Mouse (Mus musculus): Measurements from ENCODE around the gene Dvl1. TPM values are rescaled to one million over a fixed set of nuclear protein-coding genes. Genes with fewer than 3 reads are reported as not detected.

Dvl1 gene
- total RNA-seq, 2 experiments from 2014 or later: 80.8 to 81.9 TPM

DNA sequence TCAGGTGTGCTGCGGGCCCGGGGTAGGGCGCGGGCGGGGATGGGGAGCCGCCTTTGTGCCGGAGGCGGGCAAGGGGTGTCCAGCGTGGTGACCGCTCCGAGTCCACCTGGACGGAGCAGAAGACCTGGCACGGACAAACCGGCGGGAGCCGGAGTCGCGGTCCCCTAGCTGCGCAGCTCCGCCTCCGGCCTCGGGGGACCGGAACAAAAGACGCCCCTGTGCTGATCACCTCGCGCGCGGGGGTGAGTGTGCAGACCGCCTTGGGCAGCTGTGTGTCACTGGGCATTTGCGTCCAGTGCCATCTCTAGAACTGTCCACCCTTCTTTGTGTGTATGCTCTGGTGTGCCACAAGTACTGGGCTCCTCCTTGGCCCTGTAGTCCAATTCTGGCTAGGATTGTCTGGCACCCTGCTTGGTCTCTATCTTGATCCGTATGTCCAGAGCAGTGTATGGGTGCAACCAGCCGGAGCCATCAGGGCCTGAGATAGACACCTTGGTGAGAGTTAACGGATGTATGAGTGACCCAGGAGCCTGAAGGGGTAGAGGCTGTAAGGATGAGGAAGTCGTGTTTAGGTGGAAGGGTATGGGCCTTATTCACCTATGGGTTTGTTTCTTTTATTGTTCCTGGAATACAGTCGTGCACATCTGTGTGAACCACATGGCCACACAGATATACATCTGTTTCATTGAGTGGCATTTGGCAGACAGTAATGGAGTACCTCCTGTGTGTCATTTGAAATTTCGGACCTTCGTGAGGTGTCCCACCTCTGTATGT is 45.4 kb downstream of the Dvl1 start:
- Histone ChIP-seq H3K27ac (peak overlapping the region; percentile 99), H3K4me3 (peak overlapping the region; percentile 84)
- no peak for TF ChIP-seq CTCF (conservative IDR thresholded peaks at IDR 0.05)
- no peak for DNase-seq (ENCODE audit: low spot score in 2 of 2)

DNA sequence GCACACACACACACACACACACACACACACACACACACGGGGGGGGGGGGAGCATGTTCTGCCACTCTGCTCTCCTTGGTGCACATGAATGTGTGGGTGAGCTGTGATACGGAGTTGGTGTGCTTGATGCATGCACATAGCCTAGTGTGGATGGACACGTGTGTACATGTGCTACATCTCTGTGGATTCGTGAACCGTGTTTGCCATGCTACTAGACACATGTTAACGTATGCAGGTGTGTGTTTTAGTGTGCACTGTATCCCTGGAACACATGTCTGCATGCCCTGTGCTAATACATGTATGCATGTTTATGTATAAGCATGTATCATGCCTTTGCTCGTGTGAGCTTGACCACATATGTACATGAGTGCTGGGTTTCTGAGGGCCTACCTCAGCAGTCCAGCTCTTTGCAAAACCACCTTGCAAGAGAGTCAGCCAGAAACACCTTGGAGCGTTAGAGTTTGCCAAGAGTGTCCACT is 46.0 kb downstream of the Dvl1 start:
- peak overlapping the region; percentile 88 for H3K27ac ChIP-seq
- DNase-seq (ENCODE audit: low spot score in 2 of 2): no peak
- peak overlapping the region; percentile 84 for H3K4me3 ChIP-seq
- no peak for TF ChIP-seq CTCF (conservative IDR thresholded peaks at IDR 0.05)

DNA sequence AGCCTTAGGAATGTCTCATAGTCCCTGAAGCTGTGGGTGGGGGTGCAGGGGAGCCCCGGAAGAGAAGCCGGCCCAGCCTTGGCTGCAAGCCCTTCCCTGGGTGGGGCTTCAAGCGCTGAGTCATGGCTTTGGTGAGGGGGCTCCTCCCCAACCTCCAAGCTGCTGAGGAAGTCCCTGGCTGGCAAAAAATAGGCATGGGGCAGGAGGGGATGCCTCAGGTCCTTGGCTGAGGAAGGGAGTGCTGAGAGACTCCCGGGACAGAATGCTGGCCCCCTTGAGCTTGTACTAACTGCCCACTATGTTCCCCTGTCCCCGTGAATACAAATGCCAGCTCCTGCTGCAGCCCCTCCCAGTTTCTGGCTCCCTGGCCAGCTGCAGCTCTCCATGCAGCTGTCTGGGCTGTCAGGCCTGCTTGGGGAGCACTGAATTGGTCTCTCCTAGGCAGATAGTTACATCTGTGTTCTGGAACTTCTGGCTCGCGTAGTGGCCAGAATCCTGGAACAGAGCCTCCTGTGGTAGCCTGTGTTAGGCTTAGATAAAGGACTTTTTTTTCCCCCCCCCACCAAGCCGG is 47.2 kb downstream of the Dvl1 start:
- peak; percentile 40 for TF ChIP-seq CTCF (conservative IDR thresholded peaks at IDR 0.05)
- peak; percentile 69 to 84 for DNase-seq (ENCODE audit: low spot score in 2 of 2)
- peak overlapping the region; percentile 88 for H3K27ac ChIP-seq
- peak overlapping the region; percentile 84 for H3K4me3 ChIP-seq

DNA sequence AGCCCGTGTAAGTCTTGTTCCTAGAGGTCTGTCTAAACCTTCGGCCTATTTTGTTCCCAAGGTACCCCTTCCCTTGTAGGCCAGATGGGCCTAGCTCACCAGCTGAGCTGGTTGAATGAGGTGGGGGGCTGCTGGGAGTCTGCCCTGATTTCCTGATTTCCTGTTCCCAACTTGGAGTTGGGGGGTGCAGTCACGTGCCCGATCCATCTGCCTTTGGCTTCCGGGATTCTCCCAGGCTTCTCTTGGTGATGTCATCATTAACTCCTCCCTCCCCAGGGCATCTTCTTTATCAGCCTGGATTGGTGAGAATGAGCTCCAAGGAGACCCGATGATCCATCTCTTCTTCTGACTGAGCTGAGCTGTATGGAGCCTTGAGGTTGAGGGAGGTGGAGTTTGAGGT is 48.0 kb downstream of the Dvl1 start:
- Histone ChIP-seq H3K4me3 (peak overlapping the region; percentile 84), H3K27ac (peak overlapping the region; percentile 88)
- DNase-seq (ENCODE audit: low spot score in 2 of 2): peak; percentile 79 to 80
- no peak for TF ChIP-seq CTCF (conservative IDR thresholded peaks at IDR 0.05)

DNA sequence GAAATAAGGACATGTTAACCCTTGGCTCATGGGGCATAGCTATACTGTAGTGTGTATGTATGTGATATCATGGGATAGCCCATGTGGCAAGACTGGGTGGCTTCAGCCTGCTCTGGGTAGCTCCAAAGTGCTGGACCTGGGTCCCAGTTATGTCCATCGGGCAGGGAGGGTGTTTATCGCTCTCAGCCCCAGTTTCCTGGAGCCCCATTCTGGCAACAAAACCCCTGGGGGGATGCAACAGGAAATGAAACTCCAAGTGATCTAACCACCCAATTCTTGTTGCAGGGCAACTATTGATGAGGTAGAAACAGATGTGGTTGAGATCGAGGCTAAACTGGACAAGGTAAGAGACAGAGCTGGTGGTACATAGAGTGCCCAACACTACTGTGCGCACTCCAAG is 48.6 kb downstream of the Dvl1 start:
- no peak for DNase-seq (ENCODE audit: low spot score in 2 of 2)
- TF ChIP-seq CTCF (conservative IDR thresholded peaks at IDR 0.05): no peak
- peak overlapping the region; percentile 88 for H3K27ac ChIP-seq
- H3K4me3 ChIP-seq: peak overlapping the region; percentile 84; the same call in 1 of the 2 replicates

DNA sequence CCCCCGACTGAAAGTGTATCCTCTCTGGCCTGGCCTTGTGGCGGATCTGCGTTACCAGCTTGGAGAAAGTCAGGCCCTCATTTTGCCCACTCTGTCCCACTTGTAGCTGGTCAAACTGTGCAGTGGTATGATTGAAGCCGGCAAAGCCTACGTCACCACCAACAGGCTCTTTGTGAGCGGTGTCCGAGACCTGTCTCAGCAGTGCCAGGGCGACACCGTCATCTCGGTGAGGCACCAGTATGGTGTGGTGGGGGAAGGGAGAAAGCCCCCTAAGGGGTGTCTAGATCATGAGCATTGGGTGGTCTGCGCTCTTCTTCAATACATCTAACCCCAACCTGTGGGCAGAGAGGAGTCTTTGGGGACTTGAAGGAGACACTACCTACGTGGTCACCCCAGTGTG is 49.3 kb downstream of the Dvl1 start:
- no peak for DNase-seq (ENCODE audit: low spot score in 2 of 2)
- no peak for TF ChIP-seq CTCF (conservative IDR thresholded peaks at IDR 0.05)
- Histone ChIP-seq H3K27ac (no peak overlapping the region), H3K4me3 (no peak overlapping the region)

DNA sequence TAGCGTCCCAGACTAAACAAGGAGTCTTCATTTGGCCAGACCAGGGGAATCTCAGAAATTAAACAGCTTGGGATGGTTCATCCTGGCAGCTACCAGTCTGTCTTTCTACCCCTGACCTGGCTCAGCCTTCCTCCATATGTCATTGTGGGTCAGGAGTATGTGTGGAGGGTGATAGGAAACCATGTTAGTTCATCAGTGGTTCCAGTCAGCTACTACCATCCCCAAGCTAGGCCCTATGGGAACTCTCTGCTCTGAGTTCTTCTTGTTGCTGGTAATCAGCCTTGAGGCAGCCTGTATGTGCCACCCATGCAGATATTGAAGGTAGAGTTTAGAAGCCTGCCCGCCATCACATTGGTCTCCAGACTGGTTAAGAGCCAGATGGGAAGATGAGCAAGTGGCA is 51.1 kb downstream of the Dvl1 start:
- Histone ChIP-seq H3K27ac (no peak overlapping the region), H3K4me3 (no peak overlapping the region)
- DNase-seq (ENCODE audit: low spot score in 2 of 2): no peak
- no peak for TF ChIP-seq CTCF (conservative IDR thresholded peaks at IDR 0.05)

DNA sequence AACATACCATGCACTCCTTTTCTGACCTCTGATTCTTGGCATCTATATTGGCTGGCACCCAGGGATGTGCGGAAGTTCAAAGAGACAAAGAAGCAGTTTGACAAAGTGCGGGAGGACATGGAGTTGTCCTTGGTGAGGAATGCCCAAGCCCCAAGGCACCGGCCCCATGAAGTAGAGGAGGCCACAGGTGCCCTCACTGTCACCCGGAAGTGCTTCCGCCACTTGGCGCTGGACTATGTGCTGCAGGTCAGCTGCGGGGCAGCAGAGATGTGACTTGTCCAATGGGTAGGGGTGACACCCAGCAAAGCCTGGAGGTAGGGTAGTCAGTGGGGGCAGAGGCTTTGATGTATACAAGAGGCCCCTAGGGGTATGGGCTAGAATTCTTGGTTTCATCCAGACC is 52.2 kb downstream of the Dvl1 start:
- no peak for DNase-seq (ENCODE audit: low spot score in 2 of 2)
- no peak overlapping the region for H3K27ac ChIP-seq
- no peak for TF ChIP-seq CTCF (conservative IDR thresholded peaks at IDR 0.05)

DNA sequence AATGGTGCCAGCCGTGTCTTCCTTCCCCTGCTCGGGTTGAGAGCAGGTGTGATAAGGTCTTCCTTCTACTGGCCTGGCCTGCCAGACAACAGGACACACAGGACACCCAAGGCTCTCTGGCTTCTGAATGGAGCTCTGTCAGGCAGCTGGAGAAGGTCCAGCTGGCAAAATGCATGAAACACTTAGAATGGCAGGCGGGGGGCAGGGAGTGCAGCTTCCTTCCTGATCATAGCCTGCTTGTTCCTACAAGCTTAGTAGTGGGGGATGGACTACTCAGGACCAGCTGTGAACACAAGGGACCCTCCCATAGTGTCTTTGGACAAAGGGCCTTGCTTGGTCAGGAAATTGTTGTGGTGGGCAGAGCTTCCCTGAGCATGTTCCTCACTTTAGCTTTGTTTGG is 54.0 kb downstream of the Dvl1 start:
- peak; percentile 52 to 57 for DNase-seq (ENCODE audit: low spot score in 2 of 2)
- TF ChIP-seq CTCF (conservative IDR thresholded peaks at IDR 0.05): no peak
- Histone ChIP-seq H3K4me3 (no peak overlapping the region), H3K27ac (peak overlapping the region; percentile 46; the same call in 1 of the 2 replicates)

More for the DNA sequence above, 52.2 kb downstream of the Dvl1 start:
- no peak overlapping the region for H3K4me3 ChIP-seq

DNA sequence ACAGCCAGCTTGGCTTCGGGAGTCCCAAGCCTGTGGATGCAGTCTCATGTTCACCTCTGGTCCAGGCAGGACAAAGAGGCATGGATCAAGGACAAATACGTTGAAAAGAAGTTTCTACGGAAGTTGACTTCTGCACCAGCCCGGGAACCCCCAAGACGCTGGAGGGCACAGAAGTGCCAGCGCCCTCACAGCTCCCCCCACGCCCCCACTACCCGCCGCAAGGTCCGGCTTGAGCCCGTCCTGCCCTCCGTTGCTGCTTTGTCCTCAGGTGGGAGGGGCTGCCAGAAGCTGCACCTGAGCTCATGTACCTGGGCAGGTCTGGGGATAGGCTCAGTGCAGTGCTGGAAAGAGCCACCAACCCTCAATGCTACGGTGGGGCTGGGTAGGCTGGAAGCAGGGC is 56.0 kb downstream of the Dvl1 start:
- DNase-seq (ENCODE audit: low spot score in 2 of 2): no peak
- H3K4me3 ChIP-seq: no peak overlapping the region
- no peak for TF ChIP-seq CTCF (conservative IDR thresholded peaks at IDR 0.05)
- no peak overlapping the region for H3K27ac ChIP-seq

DNA sequence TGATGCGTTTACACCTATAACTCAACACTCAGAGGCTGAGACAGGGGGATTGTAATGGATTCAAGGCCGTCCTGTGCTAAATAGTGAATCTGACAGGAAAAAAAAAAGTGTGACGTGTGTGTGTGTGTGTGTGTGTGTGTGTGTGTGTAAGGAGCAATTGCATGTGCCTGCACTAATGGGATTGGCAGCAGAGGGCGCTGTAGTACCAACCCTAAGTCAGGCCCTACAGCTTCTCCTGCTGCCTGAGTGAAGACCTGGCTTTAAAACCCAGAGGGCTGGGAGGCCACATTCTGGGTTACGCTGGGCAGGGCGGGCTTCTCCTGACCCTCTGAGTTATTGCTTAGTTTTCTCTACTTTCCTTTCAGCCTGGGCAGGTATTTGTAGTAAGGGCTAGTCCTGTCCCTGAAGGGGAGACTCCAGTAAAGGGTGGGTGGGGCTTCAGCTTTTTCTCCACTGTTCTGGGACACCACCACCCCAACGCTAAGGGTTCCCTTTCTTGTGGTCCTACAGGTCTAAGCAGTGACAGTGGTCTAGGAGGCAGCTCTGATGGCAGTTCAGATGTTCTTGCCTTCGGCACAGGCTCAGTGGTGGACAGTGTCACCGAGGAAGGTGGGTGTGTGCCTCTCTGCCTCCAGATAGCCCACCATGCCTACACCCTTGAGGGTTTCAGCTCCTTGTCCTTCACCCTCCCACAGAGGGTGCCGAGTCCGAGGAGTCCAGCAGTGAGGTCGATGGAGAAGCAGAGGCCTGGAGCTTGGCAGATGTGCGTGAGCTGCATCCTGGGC is 57.3 kb downstream of the Dvl1 start:
- H3K27ac ChIP-seq: no peak overlapping the region
- no peak overlapping the region for H3K4me3 ChIP-seq
- TF ChIP-seq CTCF (conservative IDR thresholded peaks at IDR 0.05): peak; percentile 53
- DNase-seq (ENCODE audit: low spot score in 2 of 2): peak in 1 of 2 experiments; percentile 18

DNA sequence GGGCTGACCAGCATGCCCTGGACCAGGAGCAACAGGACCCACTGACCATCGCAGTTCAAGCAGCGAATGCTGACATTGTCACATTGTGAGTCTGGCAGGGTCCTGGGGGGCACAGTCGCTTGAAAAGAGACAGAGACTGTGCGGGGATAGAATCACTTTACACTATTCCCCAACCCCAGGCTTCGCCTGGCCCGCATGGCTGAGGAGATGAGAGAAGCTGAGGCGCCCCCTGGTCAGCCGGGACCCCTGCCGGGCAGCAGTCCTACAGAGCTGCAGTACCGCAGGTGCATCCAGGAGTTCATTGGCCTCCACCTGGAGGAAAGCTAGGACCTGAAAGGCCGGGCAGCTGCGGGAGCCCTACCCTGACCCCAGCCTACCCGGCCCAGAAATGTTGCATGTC is 58.4 kb downstream of the Dvl1 start:
- TF ChIP-seq CTCF (conservative IDR thresholded peaks at IDR 0.05): no peak
- DNase-seq (ENCODE audit: low spot score in 2 of 2): no peak
- Histone ChIP-seq H3K27ac (no peak overlapping the region), H3K4me3 (no peak overlapping the region)

DNA sequence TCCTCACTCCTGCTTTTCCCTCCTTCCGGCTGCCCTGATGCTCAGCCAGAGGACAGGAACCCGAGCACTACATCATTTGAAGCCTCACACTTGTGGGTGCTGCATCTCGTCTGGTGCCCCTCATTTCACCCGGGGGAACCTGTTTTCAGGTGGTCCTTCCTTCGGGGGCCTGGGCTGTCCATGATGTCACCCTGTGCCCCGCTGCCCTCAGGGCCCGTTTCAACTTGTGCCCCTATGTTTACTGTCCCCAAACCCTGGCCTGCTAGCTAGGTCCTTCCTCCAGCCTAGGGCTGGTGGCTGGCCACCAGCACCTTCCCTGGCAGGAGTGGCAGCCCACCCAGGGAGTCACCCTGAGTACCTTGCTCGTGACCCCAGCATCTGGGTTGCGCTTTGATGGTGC is 58.9 kb downstream of the Dvl1 start:
- TF ChIP-seq CTCF (conservative IDR thresholded peaks at IDR 0.05): no peak
- peak in 1 of 2 experiments; percentile 0 for DNase-seq (ENCODE audit: low spot score in 2 of 2)
- Histone ChIP-seq H3K27ac (no peak overlapping the region), H3K4me3 (no peak overlapping the region)
